Mouse (Mus musculus) macrophage (primary cell): ENCODE measurements around the gene Isg20. TPM values are rescaled to one million over a fixed set of nuclear protein-coding genes. Genes with fewer than 3 reads are reported as not detected.

Source experiments
- H3K27ac ChIP-seq: fragments of 350-480 bp; formaldehyde crosslinking; 2 replicates; pipeline ENCODE4 v1.9.0; 2021
- H3K36me3 ChIP-seq: fragments of 350-480 bp; formaldehyde crosslinking; 2 replicates; pipeline ENCODE4 v1.9.0; 2021; ENCODE audit errors: inconsistent target
- H3K4me3 ChIP-seq: fragments of 350-480 bp; formaldehyde crosslinking; 2 replicates; pipeline ENCODE4 v1.9.0; 2021; ENCODE audit errors: inconsistent target
- H3K79me2 ChIP-seq: fragments of 350-480 bp; formaldehyde crosslinking; 2 replicates; pipeline ENCODE4 v1.9.0; 2021; ENCODE audit errors: inconsistent target
- WGBS: methylation state at CpG from one replicate; pipeline ENCODE4 v1.1.7; 2026; ENCODE audit warnings: inconsistent platforms; ENCODE audit not compliant: missing documents; 5-methylcytosine and 5-hydroxymethylcytosine counted together
- polyA plus RNA-seq: library from polyadenylated mRNA; stranded (reverse); fragments of 250-400 nt; gene quantifications from 3 replicates; pipeline ENCODE4 v1.2.4, GENCODE M21; 2018; ENCODE audit warnings: inconsistent platforms

Gene Isg20
- polyA plus RNA-seq, 1 experiment from 2014 or later: 9.8 TPM

DNA sequence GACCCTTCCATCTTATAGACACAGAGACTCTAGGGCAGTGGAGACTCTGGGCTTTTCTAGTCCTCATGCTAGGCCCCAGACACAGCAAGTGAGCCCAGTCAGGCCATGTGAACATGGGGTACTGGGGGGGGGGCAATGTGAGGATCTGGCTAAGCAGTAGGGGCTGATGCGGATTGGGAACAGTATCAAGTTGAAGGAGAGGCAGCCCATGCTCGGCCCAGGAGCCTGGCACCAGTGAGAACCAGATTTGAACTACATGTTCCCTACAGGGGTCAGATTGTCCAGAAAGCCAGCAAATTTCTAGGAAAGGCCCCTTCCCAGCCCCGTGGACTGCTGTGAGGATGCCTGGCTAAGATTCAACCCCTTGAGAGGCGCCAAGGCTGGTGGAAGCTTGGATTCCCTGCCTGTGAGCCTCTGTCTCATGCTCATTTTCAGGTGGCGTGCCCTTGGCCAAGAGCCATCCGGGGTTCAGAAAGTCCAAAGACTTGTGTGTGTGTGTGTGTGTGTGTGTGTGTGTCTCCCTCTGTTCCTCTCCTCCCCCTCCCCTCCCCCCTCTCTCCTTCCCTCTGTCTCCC lies 45.4 kb downstream of the Isg20 start:
- no peak overlapping the region for H3K4me3 ChIP-seq
- H3K27ac ChIP-seq: no peak overlapping the region
- no peaks in the 10 kb centered on the region for H3K36me3 ChIP-seq
- no peaks in the 10 kb centered on the region for H3K79me2 ChIP-seq
- 97% methylated on average over 4 of the region's 6 CpGs for WGBS

DNA sequence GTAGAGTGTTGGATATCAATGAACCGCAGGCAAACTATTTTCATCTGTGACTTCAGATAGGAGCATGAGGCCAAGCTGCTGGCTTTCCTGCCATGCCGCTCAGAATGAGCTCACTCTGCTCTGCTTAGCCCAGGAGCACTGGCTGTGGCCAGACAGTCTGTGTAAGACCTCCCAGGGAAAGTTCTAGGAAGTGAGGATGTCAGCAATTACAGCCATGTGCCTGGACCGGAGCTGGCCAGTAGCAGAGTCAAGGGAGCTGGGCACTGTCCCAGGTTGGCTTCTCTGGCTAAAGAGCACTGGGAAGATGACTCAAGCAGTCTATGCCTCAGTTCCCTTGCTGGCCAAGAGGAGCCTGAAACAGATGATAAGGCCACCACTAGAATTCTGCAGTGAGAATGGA lies 50.7 kb downstream of the Isg20 start:
- Histone ChIP-seq H3K4me3 (no peak overlapping the region), H3K79me2 (no peaks in the 10 kb centered on the region), H3K36me3 (no peaks in the 10 kb centered on the region), H3K27ac (no peak overlapping the region)
- WGBS: 86% methylated on average over 3 of the region's 3 CpGs

Other genes starting within 250 kb of the Isg20 start
- not detected in 3 replicates for gene Ntrk3, start 175.4 kb upstream of the Isg20 start, polyA plus RNA-seq
- 19.1 to 26.7 TPM (median 19.5 TPM) in 3 replicates for gene Mrps11, start 130.3 kb upstream of the Isg20 start, polyA plus RNA-seq
- 17.1 to 26.3 TPM (median 24.3 TPM) in 3 replicates for gene Mrpl46, start 129.9 kb upstream of the Isg20 start, polyA plus RNA-seq
- 5.4 to 8.0 TPM (median 7.0 TPM) in 3 replicates for gene Det1, start 66.2 kb upstream of the Isg20 start, polyA plus RNA-seq
- 17.1 to 40.8 TPM (median 21.4 TPM) in 3 replicates for gene Aen, start 17.6 kb upstream of the Isg20 start, polyA plus RNA-seq
- gene Acan, start 140.1 kb downstream of the Isg20 start, polyA plus RNA-seq: not detected in 3 replicates
- gene Hapln3, start 217.6 kb downstream of the Isg20 start, polyA plus RNA-seq: not detected in 3 replicates
- 152 to 229 TPM (median 154 TPM) in 3 replicates for gene Mfge8, start 235.6 kb downstream of the Isg20 start, polyA plus RNA-seq